Mouse (Mus musculus) liver, postnatal 0 days (tissue): ENCODE results near the gene Gm9944.

Experiments used
- CTCF ChIP-seq: sonication (generic); IDR thresholded peaks from 2 replicates; pipeline ENCODE4 v1.5.1; 2016; ENCODE audit warnings: antibody characterized with exemption, low read depth
- EP300 ChIP-seq: IDR thresholded peaks from 2 replicates; pipeline ENCODE4 v1.6.1; 2016; ENCODE audit warnings: antibody characterized with exemption, low read depth, mild to moderate bottlenecking

DNA sequence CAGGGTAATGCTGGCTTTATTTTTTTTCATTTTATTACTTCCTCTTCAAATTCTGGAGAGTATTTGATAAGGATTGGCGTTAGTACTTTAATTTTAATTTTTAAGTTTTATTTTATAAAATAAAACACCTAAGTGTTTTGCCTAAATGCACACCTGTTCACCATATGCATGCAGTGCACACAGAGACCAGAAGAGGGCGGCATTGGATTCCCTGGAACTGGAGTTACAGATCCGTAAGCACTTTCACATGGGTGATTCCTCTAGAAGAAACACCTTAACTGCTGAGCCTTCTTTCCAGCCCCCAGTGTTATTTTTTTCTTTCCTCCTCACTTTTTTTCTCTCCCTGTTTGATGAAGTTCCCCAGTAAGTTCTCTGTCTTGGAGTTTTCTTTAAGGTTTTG, 24.2 kb downstream of the Gm9944 start:
- peak; percentile 30 for TF ChIP-seq CTCF
- no peak for TF ChIP-seq EP300
